ENCODE assay signal across 8 mouse cellular contexts in the genomic region with DNA sequence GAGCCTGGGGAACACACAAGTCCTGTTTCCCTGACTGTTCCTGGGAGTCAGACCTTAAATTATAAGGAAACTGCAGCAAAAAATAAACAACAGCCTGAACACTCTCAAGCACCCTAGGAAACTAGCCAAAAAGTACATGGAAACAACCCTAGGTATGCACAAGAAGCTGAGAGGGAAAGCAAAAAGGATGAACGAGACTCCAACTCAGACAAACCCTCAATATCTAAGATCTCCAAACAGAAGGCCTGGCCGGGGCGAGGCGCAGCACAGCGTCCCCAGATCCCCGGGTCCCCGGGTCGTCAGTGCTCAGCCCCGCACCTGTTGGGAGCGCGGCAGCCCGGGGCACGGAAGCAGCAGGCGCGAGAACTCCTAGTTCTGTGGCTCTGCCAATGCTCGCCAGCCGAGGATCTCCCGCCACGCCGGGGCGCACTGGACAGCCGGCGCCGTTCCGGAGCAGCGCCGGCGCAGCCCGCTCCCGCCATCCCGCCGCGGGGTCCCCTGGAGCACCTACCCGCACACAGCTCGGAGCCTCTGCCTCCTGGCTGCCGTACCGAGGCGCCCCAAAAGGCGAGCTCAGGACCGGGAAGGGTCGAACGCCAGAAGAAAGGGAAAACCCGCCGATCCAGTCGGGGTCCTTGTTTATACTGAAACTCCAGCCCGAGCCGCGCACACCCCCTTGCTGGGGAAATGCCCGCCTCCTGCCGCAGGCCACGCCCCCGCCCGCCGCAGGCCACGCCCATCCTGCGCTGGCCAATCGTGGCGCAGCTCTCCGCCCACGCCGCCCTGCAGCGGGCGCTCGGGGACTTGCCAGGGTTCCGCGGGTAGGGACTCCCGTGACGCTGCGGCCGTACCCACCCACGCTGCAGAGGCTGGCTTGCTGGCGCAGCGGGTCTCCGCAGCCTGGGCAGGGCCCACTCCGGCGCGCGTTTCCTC.
DNase-seq lines count a peak whose midpoint lies in the region; ATAC-seq and TF ChIP-seq lines count a peak whose summit lies in the region.

No protein-coding gene starts in this region.

- TF ChIP-seq CTCF in C2C12 (IDR thresholded peaks at IDR 0.05; ENCODE audit: control insufficient read depth, insufficient read depth, insufficient read length) = peak; percentile 38

- H3K36me3 ChIP-seq in C2C12 (ENCODE audit: control insufficient read depth, insufficient read depth) = no peaks in the 10 kb centered on the region
- H3K36me3 ChIP-seq in heart, embryonic 14.5 days (ENCODE audit: control insufficient read depth, insufficient read depth, low read length) = no peaks in the 10 kb centered on the region
- H3K36me3 ChIP-seq in liver, embryonic 12.5 days = no peaks in the 10 kb centered on the region
- peaks cover 2% of the 10 kb centered on the region for H3K36me3 ChIP-seq in splenic B cell, adult 2 months (ENCODE audit: control insufficient read depth, insufficient read depth, low read length, poor library complexity, severe bottlenecking)

- H3K79me3 ChIP-seq in C2C12 (ENCODE audit: low read depth) = no peaks in the 10 kb centered on the region

- H3K27ac ChIP-seq in heart, embryonic 14.5 days (replicated peaks in 1 of 2; ENCODE audit: control insufficient read depth in 1 of 2, insufficient read depth in 1 of 2, low read depth in 2 of 2, low read length in 2 of 2) = peak overlapping the region; percentile 81 to 87
- H3K27ac ChIP-seq in liver, embryonic 12.5 days = peak overlapping the region; percentile 56; the same call in 1 of the 2 replicates

- under 1% methylated on average over 77 of the region's 78 CpGs for WGBS in heart, embryonic 14.5 days
- under 1% methylated on average over 70 of the region's 78 CpGs for WGBS in liver, embryonic 12.5 days (ENCODE audit: insufficient replicate concordance)

- peak overlapping the region; percentile 40 for H3ac ChIP-seq in C2C12 (ENCODE audit: control insufficient read depth, insufficient read length, low read depth)

- H3K9ac ChIP-seq in heart, embryonic 14.5 days (ENCODE audit: low read length) = peak overlapping the region; percentile 91
- H3K9ac ChIP-seq in liver, embryonic 12.5 days = peak overlapping the region; percentile 74

- H3K4me3 ChIP-seq in C2C12 (ENCODE audit: insufficient read depth, poor library complexity, severe bottlenecking) = peak overlapping the region; percentile 11
- H3K4me3 ChIP-seq in heart, embryonic 14.5 days (ENCODE audit: control insufficient read depth in 1 of 2, insufficient read depth in 1 of 2, low read depth in 1 of 2, low read length in 2 of 2) = peak overlapping the region; percentile 59 to 97
- peak overlapping the region; percentile 80 for H3K4me3 ChIP-seq in liver, embryonic 12.5 days

- H3K9me3 ChIP-seq in heart, embryonic 14.5 days (ENCODE audit: control insufficient read depth, low read length) = no peaks in the 10 kb centered on the region
- no peaks in the 10 kb centered on the region for H3K9me3 ChIP-seq in liver, embryonic 12.5 days (replicated peaks)

- peaks cover 8 to 23% of the 10 kb centered on the region in 2 experiments for H3K4me1 ChIP-seq in heart, embryonic 14.5 days (ENCODE audit: control insufficient read depth in 2 of 2, insufficient read depth in 2 of 2, low read length in 2 of 2)
- peaks cover 38% of the 10 kb centered on the region for H3K4me1 ChIP-seq in liver, embryonic 12.5 days

- H3K27me3 ChIP-seq in C2C12 (ENCODE audit: control insufficient read depth, insufficient read depth, insufficient read length) = peaks cover 6% of the 10 kb centered on the region
- H3K27me3 ChIP-seq in heart, embryonic 14.5 days (ENCODE audit: control insufficient read depth, insufficient read depth, low read length) = no peaks in the 10 kb centered on the region
- 0 out of 2 replicates have a peak, but pooled peaks cover 6% of the 10 kb centered on the region for H3K27me3 ChIP-seq in liver, embryonic 12.5 days (replicated peaks)
- no peaks in the 10 kb centered on the region for H3K27me3 ChIP-seq in splenic B cell, adult 2 months (ENCODE audit: control insufficient read depth, insufficient read depth, low read length, poor library complexity, severe bottlenecking)

- peak; percentile 62 for DNase-seq in c-Kit-negative CD71-positive TER-119-positive erythroid progenitor cells, embryonic 14.5 days (ENCODE audit: low read depth, low spot score)
- DNase-seq in fibroblast of lung, adult 2 months (ENCODE audit: low read depth) = peak; percentile 58
- peak; percentile 97 for DNase-seq in kidney, postnatal 14 days
- DNase-seq in naive thymus-derived CD4-positive, alpha-beta T cell, adult 2 months (ENCODE audit: low read depth) = peak; percentile 96
- DNase-seq in splenic B cell, adult 2 months (ENCODE audit: low read depth, low spot score) = peak; percentile 98

- peak overlapping the region; percentile 73 for H3K4me2 ChIP-seq in heart, embryonic 14.5 days (ENCODE audit: low read length)
- peak overlapping the region; percentile 92 for H3K4me2 ChIP-seq in liver, embryonic 12.5 days

- H3K79me2 ChIP-seq in C2C12 (ENCODE audit: control insufficient read depth, insufficient read depth) = no peaks in the 10 kb centered on the region

- ATAC-seq in heart, embryonic 14.5 days (ENCODE audit: insufficient number of reproducible peaks, insufficient read depth, low FRiP score, low read depth) = peak; percentile 88
- ATAC-seq in liver, embryonic 12.5 days = peak; percentile 95

TF ChIP-seq in C2C12, 6 proteins besides CTCF, POLR2A, EP300 and RAD21:
- no peak for TF ChIP-seq USF1 (IDR thresholded peaks at IDR 0.05; ENCODE audit: low read depth)
- no peak for TF ChIP-seq MYOG (IDR thresholded peaks at IDR 0.05; ENCODE audit: control insufficient read depth, extremely low read depth, insufficient read length)
- TF ChIP-seq MYOD1 (IDR thresholded peaks at IDR 0.05; ENCODE audit: control insufficient read depth, insufficient read length, low read depth) = no peak
- no peak for TF ChIP-seq MAX (IDR thresholded peaks at IDR 0.05)
- no peak for TF ChIP-seq FOSL1 (IDR thresholded peaks at IDR 0.05; ENCODE audit: insufficient read depth, low read length, poor library complexity, severe bottlenecking)
- no peak for TF ChIP-seq CEBPB (IDR thresholded peaks at IDR 0.05; ENCODE audit: low read depth)

Comparison
In these comparisons a context has a peak if more than half of its experiments do, and no peak if none do; other contexts are left out.
1. Peak in every context shown above with its lines: DNase-seq, ATAC-seq, H3K4me3 ChIP-seq and H3K27ac ChIP-seq.
2. H3K4me3 ChIP-seq: peak in every context shown above with its lines; median percentile 80 in liver, embryonic 12.5 days; 78 in heart, embryonic 14.5 days; 11 in C2C12.